ENCODE assay signal across 25 mouse cellular contexts in the genomic region with DNA sequence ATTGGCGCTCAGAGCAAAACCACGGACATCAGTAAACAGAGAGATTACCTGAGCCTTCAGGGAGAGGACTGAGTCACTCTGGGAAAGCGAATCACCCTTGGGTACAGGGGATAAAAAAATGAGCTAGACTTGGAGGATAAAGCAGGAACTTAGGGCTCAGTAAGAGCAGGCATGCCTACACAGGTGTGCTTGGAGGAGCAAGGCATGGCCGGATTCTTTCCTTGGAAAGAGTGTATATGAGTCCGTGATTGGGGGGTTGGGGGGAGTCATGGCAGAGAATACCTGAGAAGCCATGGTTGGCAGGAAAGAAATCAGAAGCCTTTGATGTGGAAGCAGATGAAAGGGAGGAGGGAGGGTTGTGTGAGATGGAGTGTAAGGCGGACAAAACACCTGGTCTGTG.
"Had no signal": no experiment of that assay in that cellular context is flagged by ENCODE, and none has a peak within 500 bp of the region (broad histone marks: within the 10 kb centered on the region; RNA-seq: fewer than 3 reads in every experiment).

No protein-coding gene starts in this region.

- H3K27ac ChIP-seq: gastrocnemius, adult 2 months; heart, embryonic 10.5 days; hindbrain, embryonic 10.5 days; hindbrain, embryonic 13.5 days; hindbrain, embryonic 15.5 days; hindbrain, postnatal 0 days; kidney, embryonic 15.5 days; kidney, postnatal 0 days; limb, embryonic 12.5 days; limb, embryonic 15.5 days; liver, embryonic 12.5 days; liver, embryonic 14.5 days had no signal

- H3K9me3 ChIP-seq: heart, embryonic 10.5 days; heart, embryonic 12.5 days; hindbrain, embryonic 10.5 days; hindbrain, embryonic 13.5 days; hindbrain, embryonic 15.5 days; kidney, embryonic 15.5 days; limb, embryonic 12.5 days; limb, embryonic 15.5 days; liver, embryonic 12.5 days had no signal

- H3K27me3 ChIP-seq: heart, embryonic 12.5 days; hindbrain, embryonic 13.5 days; hindbrain, embryonic 15.5 days; kidney, embryonic 15.5 days; limb, embryonic 12.5 days; limb, embryonic 15.5 days; liver, embryonic 12.5 days had no signal

- H3K36me3 ChIP-seq: heart, embryonic 10.5 days; heart, embryonic 12.5 days; hindbrain, embryonic 10.5 days; hindbrain, embryonic 13.5 days; hindbrain, embryonic 15.5 days; kidney, embryonic 15.5 days; limb, embryonic 12.5 days; limb, embryonic 15.5 days; liver, embryonic 12.5 days had no signal

- H3K4me3 ChIP-seq: gastrocnemius, adult 2 months; heart, embryonic 10.5 days; heart, embryonic 12.5 days; hindbrain, embryonic 10.5 days; hindbrain, embryonic 13.5 days; hindbrain, embryonic 15.5 days; kidney, embryonic 15.5 days; limb, embryonic 12.5 days; limb, embryonic 15.5 days; liver, embryonic 12.5 days had no signal

- ATAC-seq: hindbrain, postnatal 0 days; intestine, embryonic 16.5 days; liver, embryonic 12.5 days had no signal

- H3K4me2 ChIP-seq: heart, embryonic 12.5 days; hindbrain, embryonic 13.5 days; hindbrain, embryonic 15.5 days; kidney, embryonic 15.5 days; limb, embryonic 12.5 days; limb, embryonic 15.5 days; liver, embryonic 12.5 days had no signal

- H3K4me1 ChIP-seq: heart, embryonic 10.5 days; heart, embryonic 12.5 days; hindbrain, embryonic 10.5 days; hindbrain, embryonic 13.5 days; hindbrain, embryonic 15.5 days; kidney, embryonic 15.5 days; limb, embryonic 12.5 days; liver, embryonic 12.5 days had no signal

- DNase-seq: gastrocnemius, adult 2 months; gastrocnemius, postnatal 10 days; gastrocnemius, postnatal 25 days; heart, adult 18-20 months; heart, postnatal 10 days; heart, postnatal 4 days; kidney, adult 11 months; kidney, adult 2 months; kidney, adult 9 months; kidney, postnatal 14 days; layer of hippocampus, postnatal 36 days; left cerebral cortex, postnatal 4 days had no signal

- H3K9ac ChIP-seq: heart, embryonic 12.5 days; hindbrain, embryonic 13.5 days; hindbrain, embryonic 15.5 days; kidney, embryonic 15.5 days; limb, embryonic 12.5 days; limb, embryonic 15.5 days; liver, embryonic 12.5 days; liver, embryonic 14.5 days had no signal
